ENCODE assay signal across 8 mouse cellular contexts in genomic region chr5:119672984-119673600, GRCm38 (mm10). TPM values are rescaled to one million over a fixed set of nuclear protein-coding genes. Genes with fewer than 3 reads are reported as not detected.
DNase-seq lines count a peak whose midpoint lies in the region; ATAC-seq and TF ChIP-seq lines count a peak whose summit lies in the region.

No protein-coding gene starts in this region.

- no peaks in the 10 kb centered on the region for H3K36me3 ChIP-seq in hindbrain, postnatal 0 days (ENCODE audit: insufficient read depth, low read length)
- no peaks in the 10 kb centered on the region for H3K36me3 ChIP-seq in neural tube, embryonic 11.5 days (ENCODE audit: control insufficient read depth, insufficient read depth, low read length)

- no peak for DNase-seq in layer of hippocampus, adult 2 months (ENCODE audit: low spot score in 2 of 2)
- DNase-seq in layer of hippocampus, adult 18-20 months (ENCODE audit: low spot score in 2 of 2) = no peak
- DNase-seq in embryo, embryonic 10.5 days (ENCODE audit: low spot score) = peak; percentile 74
- DNase-seq in hindbrain, postnatal 0 days (ENCODE audit: low spot score) = no peak
- DNase-seq in neural tube, embryonic 11.5 days (ENCODE audit: low spot score) = peak; percentile 48
- no peak for DNase-seq in right cerebral cortex, postnatal 10 days (ENCODE audit: low spot score in 2 of 2)
- no peak for DNase-seq in left cerebral cortex, adult 8-10 months (ENCODE audit: low spot score in 2 of 2)
- DNase-seq in yolk sac, embryonic 10.5 days (ENCODE audit: low spot score) = no peak

- H3K9me3 ChIP-seq in hindbrain, postnatal 0 days (ENCODE audit: low read length) = no peaks in the 10 kb centered on the region
- H3K9me3 ChIP-seq in neural tube, embryonic 11.5 days (ENCODE audit: control insufficient read depth, low read length) = no peaks in the 10 kb centered on the region

- peak overlapping the region; percentile 34 for H3K4me3 ChIP-seq in layer of hippocampus, adult 2 months
- H3K4me3 ChIP-seq in hindbrain, postnatal 0 days (ENCODE audit: low read length) = peak overlapping the region; percentile 31
- peak overlapping the region; percentile 28 for H3K4me3 ChIP-seq in neural tube, embryonic 11.5 days (ENCODE audit: low read depth, low read length)

- no peak for ATAC-seq in hindbrain, postnatal 0 days
- ATAC-seq in neural tube, embryonic 11.5 days (ENCODE audit: insufficient read depth, low FRiP score, low TSS enrichment) = no peak

- peak overlapping the region; percentile 56; the same call in 1 of the 2 replicates for H3K27ac ChIP-seq in layer of hippocampus, adult 2 months
- H3K27ac ChIP-seq in hindbrain, postnatal 0 days = no peak overlapping the region
- no peak overlapping the region for H3K27ac ChIP-seq in neural tube, embryonic 11.5 days (ENCODE audit: low read depth, low read length)

- H3K4me1 ChIP-seq in hindbrain, postnatal 0 days (ENCODE audit: insufficient read depth, low read length) = no peaks in the 10 kb centered on the region
- H3K4me1 ChIP-seq in neural tube, embryonic 11.5 days (ENCODE audit: control insufficient read depth, insufficient read depth, low read length) = peaks cover 13% of the 10 kb centered on the region

- peaks cover 88% of the 10 kb centered on the region for H3K27me3 ChIP-seq in hindbrain, postnatal 0 days (ENCODE audit: insufficient read depth, low read length)
- peaks cover 97% of the 10 kb centered on the region for H3K27me3 ChIP-seq in neural tube, embryonic 11.5 days (ENCODE audit: control insufficient read depth, insufficient read depth, low read length)

- H3K4me2 ChIP-seq in hindbrain, postnatal 0 days (ENCODE audit: low read depth, low read length) = peak overlapping the region; percentile 19; the same call in 1 of the 2 replicates
- H3K4me2 ChIP-seq in neural tube, embryonic 11.5 days (ENCODE audit: low read depth) = no peak overlapping the region; the same call in 1 of the 2 replicates

- 4% methylated on average over 17 of the region's 17 CpGs for WGBS in hindbrain, postnatal 0 days
- 1% methylated on average over 17 of the region's 17 CpGs for WGBS in neural tube, embryonic 11.5 days

- TF ChIP-seq CTCF in layer of hippocampus, adult 2 months (conservative IDR thresholded peaks at IDR 0.05) = no peak
- TF ChIP-seq CTCF in hindbrain, postnatal 0 days (IDR thresholded peaks at IDR 0.05; ENCODE audit: low read depth) = no peak

- H3K9ac ChIP-seq in hindbrain, postnatal 0 days (replicated peaks; ENCODE audit: low read length) = no peak overlapping the region
- no peak overlapping the region for H3K9ac ChIP-seq in neural tube, embryonic 11.5 days (ENCODE audit: low read length)

RNA-seq across cellular contexts. Expression of gene Tbx3, which starts 2.6 kb away (rescaled TPM):
- 1 to 10 TPM; 3.5 to 3.6 TPM for total RNA-seq in layer of hippocampus, adult 2 months (2021)
- total RNA-seq in layer of hippocampus, adult 18-20 months (2021) = 1 to 10 TPM; 2.7 to 3.1 TPM
- total RNA-seq in hindbrain, postnatal 0 days (2014; rRNA removed) = 1.3 and 6.7 TPM in 2 replicates
- polyA plus RNA-seq in hindbrain, postnatal 0 days (2015; fragmentation: Nextera tagmentation; extraction: Ambion mirVana) = 2.4 and 2.9 TPM in 2 replicates
- 10.5 and 15.5 TPM in 2 replicates for polyA plus RNA-seq in neural tube, embryonic 11.5 days (2014; fragmentation: Nextera tagmentation; extraction: Ambion mirVana)
- total RNA-seq in left cerebral cortex, adult 8-10 months (2022) = 1 to 10 TPM; 2.2 to 4.8 (median 3.4) TPM

Comparison
In these comparisons a context has a peak if more than half of its experiments do, and no peak if none do; other contexts are left out.
1. DNase-seq: peak in embryo, embryonic 10.5 days (single experiment) and neural tube, embryonic 11.5 days (single experiment); none in layer of hippocampus, adult 2 months (0 of 2), layer of hippocampus, adult 18-20 months (0 of 2), hindbrain, postnatal 0 days (single experiment), right cerebral cortex, postnatal 10 days (0 of 2), left cerebral cortex, adult 8-10 months (0 of 2) and yolk sac, embryonic 10.5 days (single experiment).
2. Peak in every context shown above with its lines, with median percentiles within 50 percentile points of each other: H3K4me3 ChIP-seq.